Mouse (Mus musculus): ENCODE data around the gene Xkr7.

- TF ChIP-seq POLR2A (IDR thresholded peaks at IDR 0.05; ENCODE audit: control insufficient read depth, extremely low read depth, insufficient read depth, low read length, poor library complexity) (no peak), CTCF (IDR thresholded peaks at IDR 0.05; ENCODE audit: borderline replicate concordance, control insufficient read depth, extremely low read depth, insufficient read depth, low read length, poor library complexity) (no peak)
Measured at GRCm38 (mm10) chr2:153015804-153016203, 15.8 kb upstream of the Xkr7 start.
